Mouse (Mus musculus): ENCODE data around the gene Cbx6. TPM values are rescaled to one million over a fixed set of nuclear protein-coding genes. Genes with fewer than 3 reads are reported as not detected.

Gene Cbx6
- 2.2 TPM for polyA plus RNA-seq (2014; fragmentation: Illumina TruSeq; extraction: RNeasy Lipid Tissue Mini Kit (QIAGEN cat#74804); ENCODE audit: low read depth, low replicate concordance)

GRCm38 (mm10) chr15:79834130-79834880 is at the start of gene Cbx6, which contains the start of gene Npcd:
Gene Cbx6 (minus strand): TSS chr15:79834688.
Gene Npcd (minus strand): TSS chr15:79834237.

GRCm38 (mm10) chr15:79804352-79805071 is 30.0 kb downstream of the Cbx6 start, which contains the start of gene Nptxr:
Gene Nptxr (minus strand): TSS chr15:79804766.

GRCm38 (mm10) chr15:79777749-79778148 is 56.7 kb downstream of the Cbx6 start, which contains the start of gene Dnal4:
Gene Dnal4 (minus strand): TSS chr15:79777849.

Other genes with a start within 250 kb of the Cbx6 start
- 0.82 TPM for gene Dmc1, start 229.6 kb downstream of the Cbx6 start, polyA plus RNA-seq (2014; fragmentation: Illumina TruSeq; extraction: RNeasy Lipid Tissue Mini Kit (QIAGEN cat#74804); ENCODE audit: low read depth, low replicate concordance)
- gene Fam227a, start 175.7 kb downstream of the Cbx6 start, polyA plus RNA-seq (2014; fragmentation: Illumina TruSeq; extraction: RNeasy Lipid Tissue Mini Kit (QIAGEN cat#74804); ENCODE audit: low read depth, low replicate concordance): 3.1 TPM
- gene Cby1, start 175.5 kb downstream of the Cbx6 start, polyA plus RNA-seq (2014; fragmentation: Illumina TruSeq; extraction: RNeasy Lipid Tissue Mini Kit (QIAGEN cat#74804); ENCODE audit: low read depth, low replicate concordance): 1.1 TPM
- 305 TPM for gene Tomm22, start 163.8 kb downstream of the Cbx6 start, polyA plus RNA-seq (2014; fragmentation: Illumina TruSeq; extraction: RNeasy Lipid Tissue Mini Kit (QIAGEN cat#74804); ENCODE audit: low read depth, low replicate concordance)
- gene Josd1, start 146.8 kb downstream of the Cbx6 start, polyA plus RNA-seq (2014; fragmentation: Illumina TruSeq; extraction: RNeasy Lipid Tissue Mini Kit (QIAGEN cat#74804); ENCODE audit: low read depth, low replicate concordance): 17.0 TPM
- gene Gtpbp1, start 143.8 kb downstream of the Cbx6 start, polyA plus RNA-seq (2014; fragmentation: Illumina TruSeq; extraction: RNeasy Lipid Tissue Mini Kit (QIAGEN cat#74804); ENCODE audit: low read depth, low replicate concordance): 1.8 TPM
- 13.4 TPM for gene Sun2, start 92.2 kb downstream of the Cbx6 start, polyA plus RNA-seq (2014; fragmentation: Illumina TruSeq; extraction: RNeasy Lipid Tissue Mini Kit (QIAGEN cat#74804); ENCODE audit: low read depth, low replicate concordance)
- 1.1 TPM for gene Dnal4, start 56.8 kb downstream of the Cbx6 start, polyA plus RNA-seq (2014; fragmentation: Illumina TruSeq; extraction: RNeasy Lipid Tissue Mini Kit (QIAGEN cat#74804); ENCODE audit: low read depth, low replicate concordance)
- gene Nptxr, start 29.9 kb downstream of the Cbx6 start, polyA plus RNA-seq (2014; fragmentation: Illumina TruSeq; extraction: RNeasy Lipid Tissue Mini Kit (QIAGEN cat#74804); ENCODE audit: low read depth, low replicate concordance): 0.44 TPM
- not detected for gene Npcd, start 451 bp downstream of the Cbx6 start, polyA plus RNA-seq (2014; fragmentation: Illumina TruSeq; extraction: RNeasy Lipid Tissue Mini Kit (QIAGEN cat#74804); ENCODE audit: low read depth, low replicate concordance)
- 37.5 TPM for gene Apobec3, start 57.0 kb upstream of the Cbx6 start, polyA plus RNA-seq (2014; fragmentation: Illumina TruSeq; extraction: RNeasy Lipid Tissue Mini Kit (QIAGEN cat#74804); ENCODE audit: low read depth, low replicate concordance)
- 1.6 TPM for gene Cbx7, start 136.4 kb upstream of the Cbx6 start, polyA plus RNA-seq (2014; fragmentation: Illumina TruSeq; extraction: RNeasy Lipid Tissue Mini Kit (QIAGEN cat#74804); ENCODE audit: low read depth, low replicate concordance)
- 0.13 TPM for gene Pdgfb, start 180.3 kb upstream of the Cbx6 start, polyA plus RNA-seq (2014; fragmentation: Illumina TruSeq; extraction: RNeasy Lipid Tissue Mini Kit (QIAGEN cat#74804); ENCODE audit: low read depth, low replicate concordance)